Mouse (Mus musculus) C2C12 (cell line): ENCODE results near the gene Klk1b26. TPM values are rescaled to one million over a fixed set of nuclear protein-coding genes. Genes with fewer than 3 reads are reported as not detected.
"Not testable (repeated sequence)": the region's sequence is repeated elsewhere in the genome, so short reads cannot be mapped to it uniquely, and the experiment has no call there.

Experiments
- H3K27me3 ChIP-seq: one replicate; pipeline ENCODE4 v1.6.1; 2011; ENCODE audit not compliant: control insufficient read depth, insufficient read depth, insufficient read length
- H3K36me3 ChIP-seq: one replicate; pipeline ENCODE4 v1.6.1; 2011; ENCODE audit not compliant: control insufficient read depth, insufficient read depth
- H3K4me3 ChIP-seq: one replicate; pipeline ENCODE4 v1.5.1; 2011; ENCODE audit warnings: mild to moderate bottlenecking, control low read depth; ENCODE audit not compliant: poor library complexity, insufficient read depth, severe bottlenecking
- H3K79me2 ChIP-seq: one replicate; pipeline ENCODE4 v1.6.1; 2011; ENCODE audit not compliant: control insufficient read depth, insufficient read depth
- H3K79me3 ChIP-seq: one replicate; pipeline ENCODE4 v1.6.1; 2011; ENCODE audit warnings: low read depth, control low read depth
- H3ac ChIP-seq: one replicate; pipeline ENCODE3; 2011; ENCODE audit warnings: low read depth; ENCODE audit not compliant: control insufficient read depth, insufficient read length
- CEBPB ChIP-seq: IDR thresholded peaks from one replicate; pipeline ENCODE4 v1.6.1; 2011; ENCODE audit warnings: low read depth, mild to moderate bottlenecking, control low read depth, moderate library complexity
- CTCF ChIP-seq: IDR thresholded peaks from one replicate; pipeline ENCODE4 v1.5.1; 2011; ENCODE audit not compliant: control insufficient read depth, insufficient read depth, insufficient read length
- FOSL1 ChIP-seq: IDR thresholded peaks from one replicate; pipeline ENCODE4 v1.8.0; 2011; ENCODE audit warnings: mild to moderate bottlenecking, low read length; ENCODE audit not compliant: poor library complexity, insufficient read depth, severe bottlenecking
- MAX ChIP-seq: IDR thresholded peaks from one replicate; pipeline ENCODE4 v1.6.1; 2011; ENCODE audit warnings: mild to moderate bottlenecking, control low read depth
- MYOD1 ChIP-seq: IDR thresholded peaks from one replicate; pipeline ENCODE4 v1.6.1; 2011; ENCODE audit warnings: low read depth; ENCODE audit not compliant: control insufficient read depth, insufficient read length
- MYOG ChIP-seq: IDR thresholded peaks from one replicate; pipeline ENCODE4 v1.6.1; 2011; ENCODE audit not compliant: control insufficient read depth, insufficient read length; ENCODE audit errors: extremely low read depth
- USF1 ChIP-seq: IDR thresholded peaks from one replicate; pipeline ENCODE4 v1.6.1; 2011; ENCODE audit warnings: low read depth, mild to moderate bottlenecking, control low read depth, moderate library complexity
- long read RNA-seq, 2 experiments: library from polyadenylated mRNA; unstranded; transcript quantifications; one replicate each; pipeline ENCODE4 v2.0.0; 2019 to 2020
- polyA plus RNA-seq: library from polyadenylated mRNA; unstranded; fragments of >200 nt; fragmentation: generic; extraction: Trizol; gene quantifications from one replicate; pipeline ENCODE4 v1.2.1, GENCODE M21; 2012; ENCODE audit warnings: missing spikeins

Gene Klk1b26
- not detected for polyA plus RNA-seq
- long read RNA-seq, experiment 1: 0 reads
- long read RNA-seq, experiment 2: 0 reads

GRCm38 (mm10) chr7:44011868-44012267 is at the start of gene Klk1b26:
Gene Klk1b26, plus strand, starts transcription at chr7:44012168.
- H3ac ChIP-seq, H3K27me3 ChIP-seq, H3K79me3 ChIP-seq, H3K79me2 ChIP-seq, H3K36me3 ChIP-seq, H3K4me3 ChIP-seq: not testable (repeated sequence)

DNA sequence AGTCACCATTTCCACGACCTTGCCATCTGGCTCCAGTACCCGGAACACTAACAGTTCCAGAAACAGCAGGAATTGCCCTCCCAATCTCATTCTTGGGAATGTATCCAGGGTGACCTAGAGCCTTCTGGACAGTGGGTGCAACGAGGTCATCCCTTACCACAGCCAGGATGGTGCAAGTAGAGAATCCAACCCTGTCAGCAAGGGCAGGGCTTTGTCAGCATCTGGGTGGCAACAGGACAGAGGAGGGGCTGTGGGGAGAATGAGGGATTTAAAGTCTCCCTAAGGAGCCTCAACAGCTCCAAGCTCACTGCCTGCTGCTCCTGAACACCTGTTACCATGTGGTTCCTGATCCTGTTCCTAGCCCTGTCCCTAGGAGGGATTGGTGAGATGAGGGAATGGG is 45.5 kb upstream of the Klk1b26 start, which contains the start of gene Klk1b1:
Gene Klk1b1 (plus strand): TSS at position 301 of the 400 bp plus-strand sequence.
- H3K4me3 ChIP-seq: no peak within 1 kb of the TSS
- no peak for TF ChIP-seq MYOD1
- no peak for TF ChIP-seq MAX
- TF ChIP-seq CEBPB: no peak
- no peak for TF ChIP-seq FOSL1
- no peak for TF ChIP-seq CTCF
- TF ChIP-seq USF1: no peak
- no peak for TF ChIP-seq MYOG
- no peaks in the 10 kb centered on the region for H3K36me3 ChIP-seq
- no peaks in the 10 kb centered on the region for H3K27me3 ChIP-seq
- no peaks in the 10 kb centered on the region for H3K79me2 ChIP-seq
- no peaks in the 10 kb centered on the region for H3K79me3 ChIP-seq
- H3ac ChIP-seq: no peak within 1 kb of the TSS

DNA sequence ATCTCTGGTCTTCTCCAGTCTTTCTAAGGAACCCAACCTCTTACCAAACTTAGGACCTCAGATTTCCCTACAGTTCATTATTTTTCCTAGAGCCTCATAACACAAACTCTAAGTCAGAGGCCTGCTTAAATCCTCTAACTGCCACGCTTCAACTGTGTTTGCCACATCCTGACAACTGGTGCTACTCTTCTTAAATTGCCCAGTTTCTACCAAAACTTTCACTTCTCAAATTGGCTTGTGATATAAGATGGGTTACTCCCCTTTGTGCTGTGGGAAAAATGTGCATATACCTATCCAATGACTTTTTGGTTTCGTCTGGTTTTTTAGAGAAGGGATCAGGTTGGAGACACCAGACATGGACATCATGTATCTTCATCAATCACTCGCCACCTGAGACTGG is 44.9 kb upstream of the Klk1b26 start:
- TF ChIP-seq MAX: no peak
- TF ChIP-seq FOSL1: no peak
- TF ChIP-seq CTCF: no peak
- TF ChIP-seq USF1: no peak
- TF ChIP-seq MYOD1: no peak
- TF ChIP-seq CEBPB: no peak
- no peak for TF ChIP-seq MYOG
- H3K79me3 ChIP-seq: no peaks in the 10 kb centered on the region
- no peaks in the 10 kb centered on the region for H3K79me2 ChIP-seq
- no peaks in the 10 kb centered on the region for H3K27me3 ChIP-seq
- H3ac ChIP-seq: no peak overlapping the region
- no peak overlapping the region for H3K4me3 ChIP-seq
- H3K36me3 ChIP-seq: no peaks in the 10 kb centered on the region

DNA sequence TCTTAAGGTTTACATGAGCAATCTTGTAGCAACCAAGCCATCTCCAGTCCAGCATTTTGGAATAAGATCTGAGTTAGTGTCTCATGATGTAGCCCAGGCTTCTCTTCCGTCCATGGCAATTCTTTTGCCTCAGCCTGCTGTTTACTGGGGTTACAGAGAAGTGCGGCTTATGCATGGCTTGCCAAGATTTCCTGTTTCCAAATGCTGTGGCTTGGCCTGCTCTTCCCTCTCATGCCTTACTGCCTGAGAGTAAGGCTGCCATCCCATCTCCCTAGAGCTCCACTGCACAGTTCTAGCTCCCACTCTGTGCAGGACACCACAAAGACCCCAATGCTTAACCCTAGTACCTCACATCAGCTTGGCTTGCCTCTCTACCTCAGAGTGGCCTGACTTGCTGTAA is 44.4 kb upstream of the Klk1b26 start:
- Histone ChIP-seq H3K27me3 (no peaks in the 10 kb centered on the region), H3K79me2 (no peaks in the 10 kb centered on the region), H3K36me3 (no peaks in the 10 kb centered on the region), H3ac (no peak overlapping the region), H3K79me3 (no peaks in the 10 kb centered on the region), H3K4me3 (no peak overlapping the region)
- TF ChIP-seq MAX (no peak), CEBPB (no peak), CTCF (no peak)

- H3K79me3 ChIP-seq, H3K27me3 ChIP-seq, H3ac ChIP-seq, H3K4me3 ChIP-seq, H3K79me2 ChIP-seq, H3K36me3 ChIP-seq: not testable (repeated sequence)
Observed at GRCm38 (mm10) chr7:43975761-43976160, 36.2 kb upstream of the Klk1b26 start, which contains the start of gene Klk1b9. Gene Klk1b9, plus strand, starts transcription at chr7:43976061.

DNA sequence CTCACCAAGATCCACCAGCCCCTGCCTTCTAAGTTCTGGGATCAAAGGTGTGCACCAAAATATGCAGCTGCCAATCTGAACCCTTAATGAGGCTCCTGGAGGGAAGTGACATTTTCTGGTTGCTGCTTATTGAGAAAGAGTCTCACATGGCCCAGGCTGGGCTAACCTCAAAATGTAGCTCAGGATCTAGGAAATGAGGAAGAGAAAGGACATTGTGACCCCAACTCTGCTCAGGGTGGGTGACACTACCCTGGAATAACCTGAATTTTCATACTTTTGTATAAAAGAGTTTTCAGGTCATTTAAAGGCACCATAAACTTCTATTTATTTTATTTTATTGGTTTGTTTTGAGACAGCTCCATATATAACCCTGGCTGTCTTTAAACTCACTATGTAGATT is 26.3 kb upstream of the Klk1b26 start:
- TF ChIP-seq MYOD1 (no peak), CTCF (no peak), FOSL1 (no peak), MAX (no peak), USF1 (no peak), CEBPB (no peak), MYOG (no peak)
- Histone ChIP-seq H3K79me2 (no peaks in the 10 kb centered on the region), H3K27me3 (no peaks in the 10 kb centered on the region), H3ac (no peak overlapping the region), H3K79me3 (no peaks in the 10 kb centered on the region), H3K4me3 (no peak overlapping the region), H3K36me3 (no peaks in the 10 kb centered on the region)

DNA sequence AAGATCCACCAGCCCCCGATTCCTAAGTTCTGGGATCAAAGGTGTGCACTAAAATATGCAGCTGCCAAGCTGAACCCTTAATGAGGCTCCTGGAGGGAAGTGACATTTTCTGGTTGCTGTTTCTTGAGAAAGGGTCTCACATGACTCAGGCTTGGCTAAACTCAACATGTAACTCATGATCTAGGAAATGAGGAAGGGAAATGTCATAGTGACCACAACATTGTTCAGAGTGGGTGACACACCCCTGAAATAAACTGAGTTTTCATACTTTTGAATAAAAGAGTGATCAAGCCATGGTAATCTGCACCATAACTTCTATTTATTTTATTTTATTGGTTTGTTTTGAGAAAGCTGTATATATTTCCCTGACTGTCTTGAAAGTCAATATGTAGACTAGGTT is 17.1 kb upstream of the Klk1b26 start:
- not testable (repeated sequence) for H3ac ChIP-seq, H3K79me2 ChIP-seq, H3K79me3 ChIP-seq, H3K27me3 ChIP-seq, H3K4me3 ChIP-seq, H3K36me3 ChIP-seq

- not testable (repeated sequence) for H3ac ChIP-seq, H3K79me3 ChIP-seq, H3K79me2 ChIP-seq, H3K4me3 ChIP-seq, H3K36me3 ChIP-seq, H3K27me3 ChIP-seq
Observed at GRCm38 (mm10) chr7:43995577-43995976, 16.4 kb upstream of the Klk1b26 start, which contains the start of gene Klk1b11. Gene Klk1b11, plus strand, starts transcription at chr7:43995877.
